Mouse (Mus musculus) liver, adult 2 months (tissue): Measurements from ENCODE around the gene Nlgn3.

Source experiments
- CTCF ChIP-seq: fragments of 200-500 bp; IDR thresholded peaks from 2 replicates; pipeline ENCODE4 v1.5.1; 2011; ENCODE audit warnings: low read depth, low read length, control low read depth
- POLR2A ChIP-seq: fragments of 200-500 bp; IDR thresholded peaks from 2 replicates; pipeline ENCODE4 v1.6.1; 2011; ENCODE audit warnings: low read length, control low read depth; ENCODE audit not compliant: insufficient read depth; ENCODE audit errors: extremely low read depth

DNA sequence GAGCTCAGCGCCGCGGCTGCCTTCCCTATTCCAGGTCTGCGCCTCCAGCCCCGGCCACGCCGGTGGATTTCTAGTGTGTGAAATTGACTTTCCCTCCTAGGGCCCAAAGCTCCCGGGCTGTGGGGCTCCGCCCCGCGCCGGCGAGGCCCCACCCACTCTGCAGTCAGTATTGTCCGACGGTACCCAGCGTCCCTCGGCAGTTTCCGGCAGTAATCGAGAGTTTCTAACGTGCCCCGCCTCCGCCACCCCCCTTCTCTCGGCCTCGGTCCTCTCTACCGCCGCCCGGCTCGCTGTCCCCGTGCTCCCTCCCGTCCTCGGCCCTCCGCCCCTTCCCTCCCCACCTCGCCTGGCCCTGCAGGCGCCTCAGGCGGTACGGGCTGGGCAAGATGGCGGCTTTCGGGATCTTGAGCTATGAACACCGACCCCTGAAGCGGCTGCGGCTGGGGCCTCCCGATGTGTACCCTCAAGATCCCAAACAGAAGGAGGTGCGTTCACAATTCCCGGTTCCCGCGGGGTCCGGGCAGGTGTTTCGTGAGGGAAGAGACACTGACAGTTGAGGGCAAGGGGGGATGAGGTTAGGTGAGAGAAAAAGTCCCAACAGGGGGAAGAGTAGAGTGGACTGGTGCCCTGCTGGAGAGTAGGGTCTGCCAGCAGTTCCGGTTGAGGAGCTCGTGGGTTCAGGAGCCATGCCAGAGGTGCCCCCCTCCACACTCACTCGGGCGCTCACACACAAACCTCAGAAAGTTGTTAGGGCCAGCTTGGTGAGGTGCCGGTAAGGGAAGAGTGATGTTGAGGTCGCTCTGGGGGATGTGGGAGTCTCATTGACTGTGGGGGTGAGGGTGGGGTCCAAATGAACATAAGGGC, 24.9 kb upstream of the Nlgn3 start, which contains the start of gene Med12:
- TF ChIP-seq CTCF (no peak), POLR2A (no peak)
